Mouse (Mus musculus): ENCODE data around the gene Cers5.
"Not testable (repeated sequence)": the region's sequence is repeated elsewhere in the genome, so short reads cannot be mapped to it uniquely, and the experiment has no call there.

The Cers5 gene

GRCm38 (mm10) chr15:99711491-99711890 is 61.2 kb downstream of the Cers5 start:
- no peak for DNase-seq (ENCODE audit: extremely low read depth, insufficient read length, low spot score)

- no peak for DNase-seq (ENCODE audit: extremely low read depth, insufficient read length, low spot score)
Observed at GRCm38 (mm10) chr15:99710221-99711190, 62.2 kb downstream of the Cers5 start.

- DNase-seq (ENCODE audit: extremely low read depth, insufficient read length, low spot score), result no peak
Observed at GRCm38 (mm10) chr15:99708176-99708575, 64.5 kb downstream of the Cers5 start.

GRCm38 (mm10) chr15:99705440-99706048 is 67.1 kb downstream of the Cers5 start, which contains the start of gene Gm17349:
Gene Gm17349 (minus strand): TSS chr15:99705490.
- no peak for DNase-seq (ENCODE audit: extremely low read depth, insufficient read length, low spot score)

- no peak for DNase-seq (ENCODE audit: extremely low read depth, insufficient read length, low spot score)
Observed at GRCm38 (mm10) chr15:99704881-99705280, 67.8 kb downstream of the Cers5 start.

GRCm38 (mm10) chr15:99704041-99704681 is 68.5 kb downstream of the Cers5 start:
- DNase-seq (ENCODE audit: extremely low read depth, insufficient read length, low spot score), result no peak

GRCm38 (mm10) chr15:99703676-99704040 is 69.0 kb downstream of the Cers5 start:
- no peak for DNase-seq (ENCODE audit: extremely low read depth, insufficient read length, low spot score)

GRCm38 (mm10) chr15:99703104-99703503 is 69.6 kb downstream of the Cers5 start:
- no peak for DNase-seq (ENCODE audit: extremely low read depth, insufficient read length, low spot score)

- peak; percentile 89 for DNase-seq (ENCODE audit: extremely low read depth, insufficient read length, low spot score)
Observed at GRCm38 (mm10) chr15:99701999-99702900, 70.4 kb downstream of the Cers5 start, which contains the start of gene Smarcd1. Gene Smarcd1 (plus strand): TSS chr15:99702129.

- DNase-seq (ENCODE audit: extremely low read depth, insufficient read length, low spot score), result not testable (repeated sequence)
Observed at GRCm38 (mm10) chr15:99701640-99701998, 71.1 kb downstream of the Cers5 start.

GRCm38 (mm10) chr15:99700219-99701106 is 72.2 kb downstream of the Cers5 start:
- no peak for DNase-seq (ENCODE audit: extremely low read depth, insufficient read length, low spot score)

GRCm38 (mm10) chr15:99699715-99700114 is 73.0 kb downstream of the Cers5 start:
- DNase-seq (ENCODE audit: extremely low read depth, insufficient read length, low spot score), result no peak

GRCm38 (mm10) chr15:99698533-99699085 is 74.1 kb downstream of the Cers5 start:
- DNase-seq (ENCODE audit: extremely low read depth, insufficient read length, low spot score), result no peak

GRCm38 (mm10) chr15:99697309-99697708 is 75.4 kb downstream of the Cers5 start:
- DNase-seq (ENCODE audit: extremely low read depth, insufficient read length, low spot score), result no peak

GRCm38 (mm10) chr15:99691976-99692375 is 80.7 kb downstream of the Cers5 start:
- no peak for DNase-seq (ENCODE audit: extremely low read depth, insufficient read length, low spot score)

GRCm38 (mm10) chr15:99690924-99691323 is 81.8 kb downstream of the Cers5 start:
- DNase-seq (ENCODE audit: extremely low read depth, insufficient read length, low spot score), result no peak

GRCm38 (mm10) chr15:99688712-99689111 is 84.0 kb downstream of the Cers5 start:
- DNase-seq (ENCODE audit: extremely low read depth, insufficient read length, low spot score), result peak; percentile 48

Data from 3134 (cell line).